Mouse (Mus musculus): ENCODE measurements around the gene Myt1l. TPM values are rescaled to one million over a fixed set of nuclear protein-coding genes. Genes with fewer than 3 reads are reported as not detected.

Myt1l gene
- total RNA-seq, 2 experiments from 2014 or later = 1.4 TPM; not detected in 1

DNA sequence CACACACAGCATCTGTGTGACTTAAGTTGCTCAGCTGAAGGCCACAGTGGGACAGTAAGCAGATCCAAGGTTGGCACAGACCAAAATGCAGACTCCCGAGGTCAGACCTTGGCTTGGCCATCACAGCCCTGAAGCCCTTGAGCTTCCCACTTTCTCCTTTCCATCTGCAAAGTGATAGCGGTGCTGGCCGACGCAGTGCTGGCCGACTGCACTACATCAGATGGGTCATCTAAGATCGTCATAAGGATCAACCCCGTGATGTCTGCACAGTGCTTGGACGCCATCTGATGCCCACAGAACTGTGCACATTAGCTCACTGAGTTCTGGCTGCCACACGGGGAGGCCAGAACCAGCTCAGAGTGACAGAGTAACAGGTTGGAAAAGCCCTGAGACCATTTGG lies 340.6 kb downstream of the Myt1l start:
- ATAC-seq (replicated peaks; ENCODE audit: low FRiP score, poor library complexity, severe bottlenecking) = no peak

GRCm38 (mm10) chr12:29872156-29872815 lies 344.1 kb downstream of the Myt1l start:
- ATAC-seq (replicated peaks; ENCODE audit: low FRiP score, poor library complexity, severe bottlenecking) = no peak

- ATAC-seq (replicated peaks; ENCODE audit: low FRiP score, poor library complexity, severe bottlenecking) = no peak
Observed at GRCm38 (mm10) chr12:29873281-29873772, 345.1 kb downstream of the Myt1l start.

GRCm38 (mm10) chr12:29877977-29878376 lies 349.8 kb downstream of the Myt1l start:
- ATAC-seq (replicated peaks; ENCODE audit: low FRiP score, poor library complexity, severe bottlenecking) = no peak

DNA sequence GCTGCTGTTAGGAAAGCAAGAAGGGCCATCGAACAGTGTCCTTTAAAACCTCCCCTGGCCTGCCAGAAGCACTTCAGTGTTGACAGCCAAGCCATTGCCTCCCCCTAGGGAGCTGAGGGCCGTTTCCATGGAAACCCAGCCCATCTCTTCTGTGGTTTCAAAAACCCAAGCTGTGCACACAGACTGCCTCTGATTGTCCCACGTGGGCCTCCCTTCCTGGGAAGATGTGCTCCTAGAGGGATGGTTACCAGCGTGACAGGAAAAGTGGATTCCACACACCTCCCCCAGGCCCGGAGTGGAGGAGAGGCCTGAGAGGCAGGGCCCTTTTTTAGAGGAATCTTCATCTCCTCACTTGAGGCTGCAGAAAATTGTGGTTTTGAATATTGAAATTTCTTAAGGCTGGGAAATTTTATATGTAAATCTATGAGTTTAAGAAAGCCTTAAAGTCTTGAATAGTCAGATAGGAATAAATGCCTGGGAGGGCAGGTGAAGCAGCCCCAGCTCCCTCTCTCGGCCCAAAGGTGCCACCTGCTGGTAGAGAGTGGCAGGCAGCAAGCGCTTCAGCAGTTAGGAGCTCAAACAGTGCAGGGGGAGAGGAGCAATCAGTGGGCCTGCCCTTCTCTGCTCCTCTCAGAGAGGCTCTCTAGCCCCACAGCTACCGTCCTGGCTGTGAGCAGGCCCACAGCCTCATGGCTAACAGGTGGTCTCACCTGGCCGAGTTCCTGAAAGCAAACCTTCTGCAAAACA lies 354.9 kb downstream of the Myt1l start:
- ATAC-seq (replicated peaks; ENCODE audit: low FRiP score, poor library complexity, severe bottlenecking) = no peak

GRCm38 (mm10) chr12:29884376-29884775 lies 356.2 kb downstream of the Myt1l start:
- ATAC-seq (replicated peaks; ENCODE audit: low FRiP score, poor library complexity, severe bottlenecking) = no peak

DNA sequence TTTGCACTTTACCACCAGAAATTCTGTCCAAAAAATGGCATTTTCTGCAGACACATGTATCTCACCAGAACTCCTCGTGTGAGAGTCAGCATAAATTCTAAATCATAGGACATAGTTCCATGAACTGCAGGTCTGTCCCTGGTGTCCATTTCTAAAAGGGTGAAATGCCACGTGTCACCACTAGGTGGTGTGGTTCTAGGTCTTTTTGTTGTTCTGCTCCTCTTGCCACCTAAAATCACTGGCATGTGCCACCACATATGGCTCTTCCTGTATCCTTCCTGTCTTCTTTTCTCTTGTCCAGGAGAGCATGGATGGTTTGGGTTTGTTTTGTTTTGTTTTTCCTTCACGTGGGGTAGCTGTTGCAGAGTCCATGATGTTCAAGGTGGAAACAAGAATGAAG lies 366.5 kb downstream of the Myt1l start:
- ATAC-seq (replicated peaks; ENCODE audit: low FRiP score, poor library complexity, severe bottlenecking) = no peak

- ATAC-seq (replicated peaks; ENCODE audit: low FRiP score, poor library complexity, severe bottlenecking) = no peak
Observed at GRCm38 (mm10) chr12:29897533-29898085, 369.4 kb downstream of the Myt1l start.

- ATAC-seq (replicated peaks; ENCODE audit: low FRiP score, poor library complexity, severe bottlenecking) = no peak
Observed at GRCm38 (mm10) chr12:29904101-29904874, 376.1 kb downstream of the Myt1l start.

- no peak for ATAC-seq (replicated peaks; ENCODE audit: low FRiP score, poor library complexity, severe bottlenecking)
Observed at GRCm38 (mm10) chr12:29907056-29907455, 378.9 kb downstream of the Myt1l start.

DNA sequence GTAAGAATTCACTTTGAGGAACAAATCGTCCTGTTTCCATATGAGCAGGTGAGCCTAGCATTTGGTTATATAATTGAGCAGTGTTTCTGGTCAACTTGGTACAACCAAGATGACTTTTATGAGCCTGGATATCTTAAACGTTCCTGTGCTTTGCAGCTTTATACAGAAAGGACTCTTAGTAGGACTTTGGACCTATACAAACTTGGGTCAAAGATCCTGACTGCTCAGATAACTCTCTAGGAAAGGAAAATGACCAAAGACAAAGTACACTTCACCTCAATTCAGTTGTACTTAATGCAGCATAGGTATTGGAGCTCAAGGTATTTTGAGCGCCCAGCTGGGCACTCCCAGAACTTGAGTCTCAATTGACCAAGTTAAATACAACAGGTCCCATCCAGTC lies 388.0 kb downstream of the Myt1l start:
- ATAC-seq (replicated peaks; ENCODE audit: low FRiP score, poor library complexity, severe bottlenecking) = no peak

DNA sequence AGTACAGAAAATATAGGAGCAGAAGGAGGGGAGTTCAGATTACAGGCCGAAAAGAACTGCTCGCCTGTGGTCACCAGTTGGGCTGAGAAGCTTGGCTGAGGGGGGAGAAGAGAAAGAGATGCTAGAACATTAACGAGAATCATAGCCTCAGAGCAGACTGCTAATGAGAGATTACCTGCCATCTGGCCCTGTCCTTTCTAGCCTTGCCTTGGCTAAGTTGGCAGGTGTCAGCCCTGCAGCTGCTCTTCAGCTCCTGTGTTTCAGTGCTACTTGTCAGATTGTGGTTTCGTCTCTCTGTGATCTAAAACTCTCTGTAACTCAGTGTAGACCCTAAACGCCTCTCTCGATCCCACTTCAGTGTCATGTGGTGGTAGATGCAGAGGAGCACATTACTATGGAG lies 388.6 kb downstream of the Myt1l start:
- ATAC-seq (replicated peaks; ENCODE audit: low FRiP score, poor library complexity, severe bottlenecking) = no peak

- ATAC-seq (replicated peaks; ENCODE audit: low FRiP score, poor library complexity, severe bottlenecking) = no peak
Observed at GRCm38 (mm10) chr12:29920298-29920697, 392.1 kb downstream of the Myt1l start.

DNA sequence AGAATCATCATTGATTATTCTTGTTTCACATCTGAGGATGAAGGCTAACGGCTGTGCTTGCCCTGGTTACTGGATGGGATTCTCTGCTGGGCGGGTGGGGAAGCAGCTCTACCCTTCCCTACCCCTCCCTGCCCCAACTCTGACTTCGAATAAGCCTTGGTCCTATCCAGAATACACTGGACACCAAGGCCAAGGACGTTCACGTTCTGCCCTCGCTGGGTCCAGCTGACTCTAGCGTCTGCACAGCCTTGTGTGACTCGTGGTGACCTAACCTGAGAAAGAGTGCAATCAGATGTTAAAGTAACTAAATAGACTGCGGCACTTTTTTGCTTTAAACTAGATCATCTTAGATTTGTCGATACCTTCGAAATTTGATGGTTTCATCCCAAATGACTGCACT lies 393.3 kb downstream of the Myt1l start:
- no peak for ATAC-seq (replicated peaks; ENCODE audit: low FRiP score, poor library complexity, severe bottlenecking)

- ATAC-seq (replicated peaks; ENCODE audit: low FRiP score, poor library complexity, severe bottlenecking) = no peak
Observed at GRCm38 (mm10) chr12:29926896-29927295, 398.7 kb downstream of the Myt1l start.

DNA sequence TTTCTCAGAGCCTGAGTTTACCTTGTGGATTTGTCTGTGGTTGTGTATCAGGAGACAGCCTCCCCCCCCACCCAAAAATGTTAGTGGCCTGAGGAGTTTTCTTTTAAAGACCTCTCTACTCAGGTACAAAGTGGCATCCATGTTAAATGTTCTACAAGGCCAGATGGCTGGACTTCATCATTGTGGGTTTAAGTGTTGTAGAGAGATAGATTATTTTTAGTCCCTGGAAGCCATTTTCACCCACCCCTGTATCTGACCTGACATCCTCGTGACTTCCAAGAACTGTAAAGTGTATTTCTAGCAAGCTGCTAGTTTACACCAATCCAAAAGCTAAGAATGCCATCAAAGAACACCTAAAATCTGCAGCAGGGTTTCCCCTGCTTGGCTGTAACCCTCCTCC lies 402.4 kb downstream of the Myt1l start:
- no peak for ATAC-seq (replicated peaks; ENCODE audit: low FRiP score, poor library complexity, severe bottlenecking)

DNA sequence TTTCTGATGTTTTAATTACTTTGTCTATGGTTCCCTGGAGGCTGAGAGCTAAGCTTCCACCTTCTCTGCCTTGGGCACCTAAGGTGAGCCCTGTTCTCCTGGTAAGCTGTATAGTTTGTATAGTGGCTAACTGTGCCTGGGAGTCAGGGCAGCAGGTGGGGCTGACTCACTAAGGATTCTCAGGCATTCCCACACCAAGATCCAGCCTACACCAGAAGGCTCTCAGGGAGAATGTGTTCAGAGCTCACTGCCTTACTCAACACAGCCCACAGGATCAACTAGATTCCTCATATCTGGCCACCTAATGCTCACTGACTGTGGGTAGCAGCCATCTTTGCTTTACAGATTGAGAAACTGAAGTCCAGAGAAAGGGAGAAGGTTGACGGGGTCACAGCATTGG lies 404.8 kb downstream of the Myt1l start:
- no peak for ATAC-seq (replicated peaks; ENCODE audit: low FRiP score, poor library complexity, severe bottlenecking)

GRCm38 (mm10) chr12:29933501-29933900 lies 405.3 kb downstream of the Myt1l start:
- no peak for ATAC-seq (replicated peaks; ENCODE audit: low FRiP score, poor library complexity, severe bottlenecking)

GRCm38 (mm10) chr12:29934120-29934581 lies 406.0 kb downstream of the Myt1l start:
- no peak for ATAC-seq (replicated peaks; ENCODE audit: low FRiP score, poor library complexity, severe bottlenecking)

DNA sequence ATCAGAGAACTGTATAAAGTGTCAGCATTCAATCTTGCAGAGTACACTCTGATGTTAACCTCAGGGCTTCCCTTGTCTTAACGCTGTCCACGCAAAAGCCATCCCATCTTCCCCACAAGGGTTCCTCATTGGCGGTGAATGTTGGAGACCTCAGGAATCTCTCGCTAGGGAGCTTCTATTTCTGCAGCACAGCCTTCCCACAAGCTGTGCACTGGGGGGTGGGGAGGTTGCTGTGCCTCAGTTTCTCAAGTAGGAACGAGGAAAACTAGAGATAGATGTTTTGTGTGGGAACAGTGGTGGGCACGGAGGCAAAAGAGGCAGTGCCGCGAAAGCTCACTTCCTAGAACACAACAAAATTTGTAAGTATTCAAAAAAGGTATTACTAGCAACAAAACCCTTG lies 409.1 kb downstream of the Myt1l start, which contains the start of gene Pxdn:
Gene Pxdn, plus strand, starts transcription at position 301 of the 400 bp plus-strand sequence.
- no peak for ATAC-seq (replicated peaks; ENCODE audit: low FRiP score, poor library complexity, severe bottlenecking)

Data from erythroid progenitor cell, adult 5-6 weeks (primary cell).